Mouse (Mus musculus): ENCODE results near the gene 2610318N02Rik. TPM values are rescaled to one million over a fixed set of nuclear protein-coding genes. Genes with fewer than 3 reads are reported as not detected.

Gene 2610318N02Rik
- polyA plus RNA-seq, 1 experiment: 44.0 TPM

- H3K4me3 ChIP-seq (ENCODE audit: low read depth, low read length): no peak overlapping the region
- TF ChIP-seq POLR2A (IDR thresholded peaks at IDR 0.05; ENCODE audit: insufficient read depth, low read length): no peak
- no peak for TF ChIP-seq EP300 (IDR thresholded peaks at IDR 0.05; ENCODE audit: insufficient read depth, low read depth, low read length)
- no peak for TF ChIP-seq CTCF (IDR thresholded peaks at IDR 0.05; ENCODE audit: low read depth, low read length)
- H3K36me3 ChIP-seq (ENCODE audit: control insufficient read depth, insufficient read depth, low read length, poor library complexity, severe bottlenecking): no peaks in the 10 kb centered on the region
- H3K4me1 ChIP-seq (ENCODE audit: control insufficient read depth, insufficient read depth, low read length): no peaks in the 10 kb centered on the region
- H3K27ac ChIP-seq (ENCODE audit: insufficient read depth, low read length): no peak overlapping the region
- no peaks in the 10 kb centered on the region for H3K9me3 ChIP-seq (replicated peaks; ENCODE audit: control insufficient read depth, insufficient read depth, low read length, poor library complexity, severe bottlenecking)
- H3K9ac ChIP-seq (ENCODE audit: low read depth, poor library complexity, severe bottlenecking): no peak overlapping the region
- no peaks in the 10 kb centered on the region for H3K27me3 ChIP-seq (ENCODE audit: control insufficient read depth, insufficient read depth, low read length, poor library complexity, severe bottlenecking)
These were observed 12.4 kb upstream of the 2610318N02Rik start for GRCm38 (mm10) chr16:17137355-17137754.

GRCm38 (mm10) chr16:17132906-17133200 is 7.9 kb upstream of the 2610318N02Rik start:
- Histone ChIP-seq H3K4me3 (ENCODE audit: low read depth, low read length) (peak overlapping the region; percentile 43; the same call in 1 of the 2 replicates), H3K36me3 (ENCODE audit: control insufficient read depth, insufficient read depth, low read length, poor library complexity, severe bottlenecking) (no peaks in the 10 kb centered on the region)
- no peak for TF ChIP-seq EP300 (IDR thresholded peaks at IDR 0.05; ENCODE audit: insufficient read depth, low read depth, low read length)
- TF ChIP-seq POLR2A (IDR thresholded peaks at IDR 0.05; ENCODE audit: insufficient read depth, low read length): no peak
- no peak for TF ChIP-seq CTCF (IDR thresholded peaks at IDR 0.05; ENCODE audit: low read depth, low read length)

DNA sequence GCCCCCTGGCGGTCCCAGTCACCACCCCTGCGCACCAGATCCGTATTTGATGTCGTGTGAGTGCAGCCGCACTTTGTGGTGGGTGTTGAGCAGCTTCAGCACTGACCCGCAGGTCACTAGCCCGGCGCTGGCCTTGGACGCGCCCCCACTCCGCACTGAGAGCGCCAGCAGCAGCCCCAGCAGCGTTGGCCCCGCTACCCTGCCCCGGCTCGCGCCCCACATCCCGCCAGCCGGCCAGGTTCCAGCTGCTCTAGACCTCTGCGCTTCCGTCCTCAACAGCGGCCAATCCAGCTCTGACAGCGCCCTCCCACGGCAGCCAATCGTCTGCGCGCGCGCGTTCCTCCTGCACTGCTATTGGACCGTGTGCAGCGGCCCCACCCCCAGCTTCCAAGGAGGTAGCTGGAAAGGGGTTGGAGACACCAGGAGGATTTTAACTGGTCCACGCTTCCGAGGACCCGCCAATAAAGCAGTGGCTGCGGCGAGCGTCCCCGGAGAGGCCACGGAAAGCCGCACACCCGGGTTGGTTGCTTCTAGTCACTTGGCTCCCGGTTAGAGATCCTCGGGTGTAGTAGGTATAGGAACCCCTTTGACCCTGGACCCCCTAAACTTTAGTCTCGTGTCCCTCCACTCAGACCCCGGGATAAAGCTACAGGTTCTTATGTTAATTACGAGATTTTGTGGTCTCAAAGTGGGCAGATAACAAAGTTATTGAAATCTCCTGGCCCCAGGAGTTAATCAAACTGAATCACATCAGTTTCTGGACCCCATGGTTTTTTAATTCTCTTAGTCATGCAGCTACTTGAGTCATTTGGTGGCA is 7.3 kb upstream of the 2610318N02Rik start, which contains the start of gene Sdf2l1:
Sdf2l1 (minus strand) TSS at position 295 of the 817 bp plus-strand sequence.
- TF ChIP-seq CTCF (IDR thresholded peaks at IDR 0.05; ENCODE audit: low read depth, low read length): peak; percentile 63
- TF ChIP-seq POLR2A (IDR thresholded peaks at IDR 0.05; ENCODE audit: insufficient read depth, low read length): peak; percentile 46
- TF ChIP-seq EP300 (IDR thresholded peaks at IDR 0.05; ENCODE audit: insufficient read depth, low read depth, low read length): no peak
- H3K27ac ChIP-seq (ENCODE audit: insufficient read depth, low read length): no peak within 1 kb of the TSS
- H3K4me1 ChIP-seq (ENCODE audit: control insufficient read depth, insufficient read depth, low read length): no peaks in the 10 kb centered on the region

More at GRCm38 (mm10) chr16:17132906-17133200, 7.9 kb upstream of the 2610318N02Rik start:
- no peaks in the 10 kb centered on the region for H3K9me3 ChIP-seq (replicated peaks; ENCODE audit: control insufficient read depth, insufficient read depth, low read length, poor library complexity, severe bottlenecking)
- H3K27me3 ChIP-seq (ENCODE audit: control insufficient read depth, insufficient read depth, low read length, poor library complexity, severe bottlenecking): no peaks in the 10 kb centered on the region
- H3K4me1 ChIP-seq (ENCODE audit: control insufficient read depth, insufficient read depth, low read length): no peaks in the 10 kb centered on the region
- peak overlapping the region; percentile 63 for H3K9ac ChIP-seq (ENCODE audit: low read depth, poor library complexity, severe bottlenecking)
- no peak overlapping the region for H3K27ac ChIP-seq (ENCODE audit: insufficient read depth, low read length)

DNA sequence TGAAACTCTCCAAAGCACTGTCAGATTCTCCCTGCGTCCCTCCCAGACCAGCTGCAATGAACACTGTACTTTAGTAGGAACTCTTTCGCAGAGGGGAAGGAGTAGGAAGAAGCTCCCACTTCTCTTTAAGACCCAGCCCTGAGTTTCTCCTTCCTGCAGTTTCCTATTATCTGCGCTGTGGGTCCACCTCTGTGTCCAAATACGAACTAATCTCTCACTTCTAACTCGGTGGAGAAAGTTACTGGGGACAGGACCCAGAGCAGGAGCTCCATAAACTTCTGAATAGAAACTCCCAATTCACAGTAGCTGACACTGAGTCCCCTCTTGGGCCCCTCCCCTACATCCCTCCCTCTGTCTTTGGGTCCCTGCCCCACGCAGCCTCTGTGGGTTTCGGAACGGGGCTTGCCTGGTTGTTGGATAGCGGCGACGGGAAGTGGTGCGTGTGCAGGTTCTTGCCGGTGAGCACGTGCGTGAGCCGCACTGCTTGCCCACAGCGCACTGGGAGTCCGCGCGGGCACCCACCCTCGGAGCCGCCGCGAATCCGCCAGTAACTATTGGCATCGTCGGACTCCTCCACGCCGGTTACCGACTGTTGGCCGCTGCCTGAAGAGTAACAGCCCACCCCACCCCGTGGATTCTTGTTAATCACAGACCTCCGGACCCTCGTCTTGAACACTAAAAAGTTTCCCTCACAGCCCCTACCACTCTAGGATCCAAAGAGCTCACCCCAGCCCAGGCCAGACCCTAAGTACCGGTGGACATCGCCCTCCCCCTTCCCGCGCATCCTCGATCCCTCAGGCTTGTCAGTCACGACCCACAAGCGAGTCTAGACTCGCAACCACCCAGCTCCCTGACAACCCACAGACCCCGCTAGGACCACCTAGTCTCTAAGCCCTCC is 6.5 kb upstream of the 2610318N02Rik start:
- Histone ChIP-seq H3K9me3 (replicated peaks; ENCODE audit: control insufficient read depth, insufficient read depth, low read length, poor library complexity, severe bottlenecking) (no peaks in the 10 kb centered on the region), H3K9ac (ENCODE audit: low read depth, poor library complexity, severe bottlenecking) (peak overlapping the region; percentile 78), H3K36me3 (ENCODE audit: control insufficient read depth, insufficient read depth, low read length, poor library complexity, severe bottlenecking) (no peaks in the 10 kb centered on the region), H3K27me3 (ENCODE audit: control insufficient read depth, insufficient read depth, low read length, poor library complexity, severe bottlenecking) (no peaks in the 10 kb centered on the region), H3K27ac (ENCODE audit: insufficient read depth, low read length) (no peak overlapping the region), H3K4me1 (ENCODE audit: control insufficient read depth, insufficient read depth, low read length) (no peaks in the 10 kb centered on the region), H3K4me3 (ENCODE audit: low read depth, low read length) (peak overlapping the region; percentile 89)
- no peak for TF ChIP-seq EP300 (IDR thresholded peaks at IDR 0.05; ENCODE audit: insufficient read depth, low read depth, low read length)
- no peak for TF ChIP-seq POLR2A (IDR thresholded peaks at IDR 0.05; ENCODE audit: insufficient read depth, low read length)

More for the DNA sequence above, 7.3 kb upstream of the 2610318N02Rik start, which contains the start of gene Sdf2l1:
- Histone ChIP-seq H3K4me3 (ENCODE audit: low read depth, low read length) (peak within 1 kb of the TSS; percentile 89), H3K27me3 (ENCODE audit: control insufficient read depth, insufficient read depth, low read length, poor library complexity, severe bottlenecking) (no peaks in the 10 kb centered on the region), H3K9me3 (replicated peaks; ENCODE audit: control insufficient read depth, insufficient read depth, low read length, poor library complexity, severe bottlenecking) (no peaks in the 10 kb centered on the region), H3K9ac (ENCODE audit: low read depth, poor library complexity, severe bottlenecking) (peak within 1 kb of the TSS; percentile 78), H3K36me3 (ENCODE audit: control insufficient read depth, insufficient read depth, low read length, poor library complexity, severe bottlenecking) (no peaks in the 10 kb centered on the region)

GRCm38 (mm10) chr16:17127292-17127691 is 2.3 kb upstream of the 2610318N02Rik start:
- Histone ChIP-seq H3K4me1 (ENCODE audit: control insufficient read depth, insufficient read depth, low read length) (peaks cover 2% of the 10 kb centered on the region), H3K9me3 (replicated peaks; ENCODE audit: control insufficient read depth, insufficient read depth, low read length, poor library complexity, severe bottlenecking) (no peaks in the 10 kb centered on the region)
- TF ChIP-seq CTCF (IDR thresholded peaks at IDR 0.05; ENCODE audit: low read depth, low read length) (peak; percentile 77), POLR2A (IDR thresholded peaks at IDR 0.05; ENCODE audit: insufficient read depth, low read length) (no peak)

More at GRCm38 (mm10) chr16:17127292-17127691, 2.3 kb upstream of the 2610318N02Rik start:
- Histone ChIP-seq H3K27ac (ENCODE audit: insufficient read depth, low read length) (no peak overlapping the region), H3K36me3 (ENCODE audit: control insufficient read depth, insufficient read depth, low read length, poor library complexity, severe bottlenecking) (no peaks in the 10 kb centered on the region), H3K4me3 (ENCODE audit: low read depth, low read length) (no peak overlapping the region), H3K9ac (ENCODE audit: low read depth, poor library complexity, severe bottlenecking) (no peak overlapping the region), H3K27me3 (ENCODE audit: control insufficient read depth, insufficient read depth, low read length, poor library complexity, severe bottlenecking) (no peaks in the 10 kb centered on the region)
